Comparison of ENCODE assay signal across 8 mouse cellular contexts in the genomic region with DNA sequence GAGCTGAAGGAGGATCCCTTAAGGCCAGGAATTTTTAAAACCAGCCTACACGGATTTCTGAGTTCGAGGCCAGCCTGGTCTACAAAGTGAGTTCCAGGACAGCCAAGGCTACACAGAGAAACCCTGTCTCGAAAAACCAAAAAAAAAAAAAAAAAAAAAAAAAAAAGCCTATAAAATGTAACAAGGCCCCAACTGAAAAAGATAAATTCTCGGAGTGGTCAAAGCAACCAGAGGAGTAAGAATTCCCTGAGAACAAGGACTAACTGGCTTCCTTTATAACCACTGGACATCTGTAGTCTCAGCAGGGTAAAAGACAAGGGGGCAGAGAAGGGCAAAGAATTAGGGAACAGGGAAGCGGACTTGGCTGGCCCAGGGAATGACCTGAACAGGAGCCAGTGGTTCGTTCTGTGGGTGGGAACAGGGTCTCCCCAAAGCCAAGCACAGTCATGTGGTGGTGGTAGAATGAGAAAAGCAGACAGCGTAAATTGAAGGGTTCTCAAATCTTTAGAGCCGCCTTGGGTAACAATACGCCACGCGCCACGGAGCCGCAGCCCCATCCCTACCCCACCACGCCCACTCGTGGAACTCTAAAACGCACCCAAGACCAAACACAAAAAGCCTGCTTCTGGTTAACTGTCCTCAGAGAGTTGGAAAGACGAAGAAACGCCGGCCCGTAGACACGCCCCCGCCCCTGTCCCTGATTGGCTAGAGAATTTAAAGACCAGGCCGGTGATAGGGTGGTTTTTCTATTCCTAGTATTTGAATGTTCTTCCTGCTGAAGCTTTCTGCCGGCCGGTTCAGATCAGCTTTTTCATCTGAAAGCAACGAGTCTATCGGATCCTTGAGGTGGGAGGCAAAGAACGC. TPM values are rescaled to one million over a fixed set of nuclear protein-coding genes. Genes with fewer than 3 reads are reported as not detected.
A peak's percentile ranks its signal among the peaks of the same experiment; 100 is the strongest.
DNase-seq lines count a peak whose midpoint lies in the region; ATAC-seq and TF ChIP-seq lines count a peak whose summit lies in the region.

A gene (plus strand): TSS at position 755 of the 864 bp plus-strand sequence.

- no peak for TF ChIP-seq CTCF in C2C12 (IDR thresholded peaks at IDR 0.05; ENCODE audit: control insufficient read depth, insufficient read depth, insufficient read length)
- TF ChIP-seq CTCF in kidney, postnatal 0 days (IDR thresholded peaks at IDR 0.05; ENCODE audit: low read depth), result no peak
- TF ChIP-seq CTCF in liver, postnatal 0 days (IDR thresholded peaks at IDR 0.05; ENCODE audit: low read depth), result no peak

- DNase-seq in adrenal gland, postnatal 10 days, result peak; percentile 91
- DNase-seq in fat pad, adult 2 months (ENCODE audit: extremely low read depth, low read depth, low spot score), result peak; percentile 23
- peak; percentile 98 for DNase-seq in kidney, postnatal 0 days (ENCODE audit: low spot score)
- peak; percentile 91 for DNase-seq in liver, postnatal 0 days
- DNase-seq in testis, postnatal 10 days (ENCODE audit: low spot score), result peak; percentile 89

- peak within 1 kb of the TSS; percentile 86 for H3K9ac ChIP-seq in heart, embryonic 13.5 days
- peak within 1 kb of the TSS; percentile 57 for H3K9ac ChIP-seq in kidney, postnatal 0 days (ENCODE audit: low read depth, low read length)
- H3K9ac ChIP-seq in liver, postnatal 0 days (replicated peaks), result peak within 1 kb of the TSS; percentile 74
- peak within 1 kb of the TSS; percentile 73 for H3K9ac ChIP-seq in neural tube, embryonic 13.5 days

- H3K36me3 ChIP-seq in C2C12 (ENCODE audit: control insufficient read depth, insufficient read depth), result peaks cover 20% of the 10 kb centered on the region
- H3K36me3 ChIP-seq in heart, embryonic 13.5 days, result peaks cover 24% of the 10 kb centered on the region
- 0 out of 2 replicates have a peak, but pooled peaks cover 3% of the 10 kb centered on the region for H3K36me3 ChIP-seq in kidney, postnatal 0 days (ENCODE audit: insufficient read depth, low read length)
- peaks cover 13% of the 10 kb centered on the region for H3K36me3 ChIP-seq in liver, postnatal 0 days (replicated peaks; ENCODE audit: insufficient read depth, low read length)
- H3K36me3 ChIP-seq in neural tube, embryonic 13.5 days, result no peaks in the 10 kb centered on the region

- peaks cover 30% of the 10 kb centered on the region for H3K79me2 ChIP-seq in C2C12 (ENCODE audit: control insufficient read depth, insufficient read depth)

- H3K9me3 ChIP-seq in heart, embryonic 13.5 days, result no peaks in the 10 kb centered on the region; the same call in 1 of the 2 replicates
- H3K9me3 ChIP-seq in kidney, postnatal 0 days (replicated peaks; ENCODE audit: low read length), result no peaks in the 10 kb centered on the region
- no peaks in the 10 kb centered on the region for H3K9me3 ChIP-seq in liver, postnatal 0 days (ENCODE audit: low read length)
- no peaks in the 10 kb centered on the region for H3K9me3 ChIP-seq in neural tube, embryonic 13.5 days

- H3K79me3 ChIP-seq in C2C12 (ENCODE audit: low read depth), result peaks cover 10% of the 10 kb centered on the region

- H3K27ac ChIP-seq in heart, embryonic 13.5 days (replicated peaks), result peak within 1 kb of the TSS; percentile 66
- peak within 1 kb of the TSS; percentile 36; the same call in 1 of the 2 replicates for H3K27ac ChIP-seq in kidney, postnatal 0 days
- peak within 1 kb of the TSS; percentile 66 for H3K27ac ChIP-seq in liver, postnatal 0 days (ENCODE audit: low read depth)
- no peak within 1 kb of the TSS for H3K27ac ChIP-seq in neural tube, embryonic 13.5 days (replicated peaks)

- peak within 1 kb of the TSS; percentile 82 for H3ac ChIP-seq in C2C12 (ENCODE audit: control insufficient read depth, insufficient read length, low read depth)

- H3K27me3 ChIP-seq in C2C12 (ENCODE audit: control insufficient read depth, insufficient read depth, insufficient read length), result no peaks in the 10 kb centered on the region
- no peaks in the 10 kb centered on the region for H3K27me3 ChIP-seq in heart, embryonic 13.5 days (replicated peaks)
- H3K27me3 ChIP-seq in kidney, postnatal 0 days (ENCODE audit: insufficient read depth, low read length), result no peaks in the 10 kb centered on the region
- H3K27me3 ChIP-seq in liver, postnatal 0 days (ENCODE audit: insufficient read depth, low read length), result no peaks in the 10 kb centered on the region
- peaks cover 8% of the 10 kb centered on the region; the same call in 1 of the 2 replicates for H3K27me3 ChIP-seq in neural tube, embryonic 13.5 days

- H3K4me1 ChIP-seq in heart, embryonic 13.5 days, result peaks cover 32% of the 10 kb centered on the region
- 0 out of 2 replicates have a peak, but pooled peaks cover 11% of the 10 kb centered on the region for H3K4me1 ChIP-seq in kidney, postnatal 0 days (replicated peaks; ENCODE audit: insufficient read depth, low read length)
- H3K4me1 ChIP-seq in liver, postnatal 0 days (ENCODE audit: insufficient read depth), result peaks cover 24% of the 10 kb centered on the region
- H3K4me1 ChIP-seq in neural tube, embryonic 13.5 days (replicated peaks), result peaks cover 31% of the 10 kb centered on the region

- 9% methylated on average over 28 of the region's 28 CpGs for WGBS in heart, embryonic 13.5 days
- 9% methylated on average over 28 of the region's 28 CpGs for WGBS in kidney, postnatal 0 days
- 10% methylated on average over 28 of the region's 28 CpGs for WGBS in liver, postnatal 0 days (ENCODE audit: insufficient replicate concordance)
- 9% methylated on average over 28 of the region's 28 CpGs for WGBS in neural tube, embryonic 13.5 days

- peak; percentile 28 for TF ChIP-seq EP300 in liver, postnatal 0 days (IDR thresholded peaks at IDR 0.05; ENCODE audit: low read depth)

- H3K4me2 ChIP-seq in heart, embryonic 13.5 days, result peak within 1 kb of the TSS; percentile 95
- H3K4me2 ChIP-seq in kidney, postnatal 0 days (ENCODE audit: low read length), result peak within 1 kb of the TSS; percentile 97
- H3K4me2 ChIP-seq in liver, postnatal 0 days (ENCODE audit: low read depth, low read length), result peak within 1 kb of the TSS; percentile 94
- peak within 1 kb of the TSS; percentile 83 for H3K4me2 ChIP-seq in neural tube, embryonic 13.5 days

- 0 out of 2 replicates have a peak, but pooled peaks have one; percentile 39 for ATAC-seq in heart, embryonic 13.5 days (ENCODE audit: extremely low read depth, insufficient number of reproducible peaks, low FRiP score, low TSS enrichment)
- ATAC-seq in kidney, postnatal 0 days (replicated peaks; ENCODE audit: low FRiP score, low read depth), result peak; percentile 65
- ATAC-seq in liver, postnatal 0 days, result peak; percentile 85
- ATAC-seq in neural tube, embryonic 13.5 days (ENCODE audit: low read depth), result peak; percentile 79

- H3K4me3 ChIP-seq in C2C12 (ENCODE audit: insufficient read depth, poor library complexity, severe bottlenecking), result peak within 1 kb of the TSS; percentile 44
- H3K4me3 ChIP-seq in heart, embryonic 13.5 days, result peak within 1 kb of the TSS; percentile 76
- peak within 1 kb of the TSS; percentile 57 for H3K4me3 ChIP-seq in kidney, postnatal 0 days (replicated peaks; ENCODE audit: low read depth, low read length)
- peak within 1 kb of the TSS; percentile 85 for H3K4me3 ChIP-seq in liver, postnatal 0 days (ENCODE audit: low read depth, low read length)
- peak within 1 kb of the TSS; percentile 53 for H3K4me3 ChIP-seq in neural tube, embryonic 13.5 days

TF ChIP-seq in C2C12, 6 proteins besides CTCF, POLR2A, EP300 and RAD21:
- no peak for TF ChIP-seq MYOD1 (IDR thresholded peaks at IDR 0.05; ENCODE audit: control insufficient read depth, insufficient read length, low read depth)
- no peak for TF ChIP-seq MAX (IDR thresholded peaks at IDR 0.05)

RNA-seq across cellular contexts. Expression of the gene that starts here (rescaled TPM):
- 10.8 TPM for polyA plus RNA-seq in C2C12 (2012; fragmentation: generic; extraction: Trizol)
- total RNA-seq in adrenal gland, postnatal 10 days (2021), result 1 to 10 TPM; 2.0 to 3.3 TPM
- 10.3 and 11.8 TPM in 2 replicates for polyA plus RNA-seq in heart, embryonic 13.5 days (2015; fragmentation: Nextera tagmentation; extraction: Ambion mirVana)
- polyA plus RNA-seq in kidney, postnatal 0 days (2015; fragmentation: Nextera tagmentation; extraction: Ambion mirVana), result 3.5 and 4.8 TPM in 2 replicates
- 3.2 and 3.5 TPM in 2 replicates for polyA plus RNA-seq in liver, postnatal 0 days (2015; fragmentation: Nextera tagmentation; extraction: Ambion mirVana)
- 3.1 and 3.2 TPM in 2 replicates for polyA plus RNA-seq in neural tube, embryonic 13.5 days (2015; fragmentation: Nextera tagmentation; extraction: Ambion mirVana)

Comparison
In these comparisons a context has a peak if more than half of its experiments do, and no peak if none do; other contexts are left out.
1. DNase-seq: peak in every context shown above with its lines; median percentile 98 in kidney, postnatal 0 days; 91 in adrenal gland, postnatal 10 days; 91 in liver, postnatal 0 days; 89 in testis, postnatal 10 days; 23 in fat pad, adult 2 months.